Mouse (Mus musculus) WW6 (cell line): Measurements from ENCODE around the gene Ppil4.

Experiments
- DNase-seq: peaks from one replicate; pipeline ENCODE4 v3.0.0-alpha.2; 2013; ENCODE audit warnings: low read depth, low spot score

The Ppil4 gene

DNA sequence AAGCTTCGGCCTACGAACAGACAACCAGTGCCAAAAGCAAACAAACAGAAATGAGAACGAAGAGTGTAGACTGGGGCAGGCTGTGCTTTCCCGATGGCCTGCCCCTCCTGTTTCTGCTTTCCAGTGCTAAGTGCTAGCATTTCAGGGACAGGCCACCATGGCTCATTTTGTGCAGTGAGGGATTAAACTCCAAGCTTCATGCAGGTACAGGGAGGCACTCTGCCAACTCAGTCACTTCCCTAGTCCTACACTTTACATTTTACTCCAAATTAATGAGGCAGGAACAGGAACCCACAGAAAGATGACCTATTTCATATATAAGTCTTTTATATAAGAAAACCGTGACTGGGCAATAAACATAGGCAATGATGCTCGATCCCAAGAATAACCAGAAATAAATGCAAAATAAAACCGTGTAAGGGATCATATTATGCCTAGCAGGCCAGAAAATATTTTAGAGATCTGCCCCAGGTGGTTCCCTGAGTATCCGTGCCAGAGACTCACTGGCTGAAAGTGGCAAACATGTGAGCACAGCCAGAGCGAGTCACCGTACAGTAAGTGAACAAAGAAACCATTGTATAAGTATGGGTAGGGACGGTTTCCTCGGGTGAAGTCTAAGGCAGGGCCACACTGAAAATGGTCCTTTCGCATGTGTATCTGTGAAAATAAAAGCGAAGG, 68.7 kb downstream of the Ppil4 start:
- DNase-seq = no peak

DNA sequence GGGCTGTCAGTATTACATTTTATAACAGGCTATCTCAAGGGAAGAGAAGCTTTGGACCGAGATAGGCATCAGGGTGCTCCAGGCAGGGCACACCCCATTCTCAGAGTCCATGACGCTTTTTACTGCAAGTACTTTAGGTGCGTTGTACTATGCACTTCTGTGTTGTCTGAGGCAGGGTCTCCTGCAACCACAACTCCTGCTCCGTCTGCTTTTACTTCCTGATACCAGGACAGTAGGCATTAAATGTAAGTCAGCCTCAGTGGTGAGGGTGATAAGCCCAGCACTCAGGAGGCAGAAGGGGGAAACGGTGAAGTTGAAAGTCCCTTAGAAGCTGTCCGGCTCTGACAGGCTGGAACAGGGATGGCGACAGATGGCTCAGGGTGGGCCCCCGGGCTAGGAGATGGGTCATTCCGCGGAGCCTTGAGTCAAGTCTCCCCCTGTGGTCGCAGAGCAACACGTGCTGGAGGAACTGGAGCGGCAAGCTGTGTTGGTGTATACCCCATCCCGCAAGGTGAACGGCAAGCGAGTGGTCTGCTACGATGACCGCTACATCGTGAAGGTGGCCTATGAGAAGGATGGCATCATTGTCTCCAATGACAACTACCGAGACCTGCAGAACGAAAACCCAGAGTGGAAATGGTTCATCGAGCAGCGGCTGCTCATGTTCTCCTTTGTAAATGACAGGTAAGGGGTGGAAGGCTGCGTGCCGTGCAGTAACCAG, 69.4 kb downstream of the Ppil4 start:
- no peak for DNase-seq

DNA sequence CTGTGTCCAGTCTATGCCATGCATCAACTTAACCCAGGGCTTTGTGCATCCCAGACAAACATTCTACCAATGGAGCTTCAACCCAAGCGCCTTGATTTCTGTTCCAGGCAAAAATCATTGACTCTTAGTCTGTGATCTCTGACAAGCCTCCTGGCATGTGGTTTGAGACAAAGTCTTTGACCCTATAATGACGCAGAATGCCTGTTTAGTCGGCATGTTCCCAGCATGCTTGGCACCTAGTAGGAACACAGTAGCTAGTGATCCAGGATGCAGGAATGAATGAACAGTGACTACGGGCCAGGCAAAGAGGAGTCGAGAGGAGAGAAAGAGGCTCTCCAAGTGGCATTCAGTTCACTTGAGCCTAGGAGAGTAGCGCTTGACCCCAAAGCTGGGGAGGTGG, 70.7 kb downstream of the Ppil4 start:
- DNase-seq = no peak

DNA sequence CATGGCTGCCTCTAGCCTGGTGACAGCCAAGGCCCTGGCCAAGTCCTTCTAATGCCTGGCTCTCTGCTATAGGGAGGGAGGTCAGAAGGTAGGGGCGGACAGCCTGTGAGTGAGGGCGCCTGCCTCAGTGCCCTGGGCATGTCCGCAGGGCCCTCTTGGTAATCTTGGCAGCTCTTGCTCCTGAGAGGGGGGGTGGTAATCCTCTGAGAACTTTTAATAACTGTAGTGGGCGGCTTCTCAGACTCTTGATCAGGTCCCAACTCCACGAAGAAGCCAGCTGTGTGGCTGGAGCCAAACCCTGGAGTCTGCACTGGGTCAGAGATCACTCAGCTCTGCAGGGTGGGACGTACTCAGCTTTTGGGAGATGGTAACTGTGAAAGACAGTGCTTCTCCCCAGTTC, 71.5 kb downstream of the Ppil4 start:
- DNase-seq = no peak

DNA sequence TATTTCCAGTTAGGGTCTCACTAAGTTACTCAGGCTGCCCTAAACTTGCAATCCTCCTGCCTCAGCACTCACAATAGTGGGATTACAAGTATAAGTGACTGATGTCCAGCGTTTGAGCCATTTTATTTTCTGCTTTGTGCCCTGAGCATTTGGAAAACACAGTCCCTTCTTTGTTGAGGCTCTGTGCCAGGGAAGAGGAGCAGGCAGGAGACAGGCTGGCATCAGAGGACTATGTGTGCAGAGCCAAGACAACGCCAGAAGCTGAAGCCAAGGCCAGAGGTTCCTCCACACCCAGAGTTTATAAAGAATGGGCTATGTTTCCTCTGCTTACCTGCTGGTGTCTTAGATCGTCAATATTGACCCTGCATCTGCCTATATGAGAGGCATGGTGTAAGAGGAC, 72.1 kb downstream of the Ppil4 start:
- DNase-seq = no peak

DNA sequence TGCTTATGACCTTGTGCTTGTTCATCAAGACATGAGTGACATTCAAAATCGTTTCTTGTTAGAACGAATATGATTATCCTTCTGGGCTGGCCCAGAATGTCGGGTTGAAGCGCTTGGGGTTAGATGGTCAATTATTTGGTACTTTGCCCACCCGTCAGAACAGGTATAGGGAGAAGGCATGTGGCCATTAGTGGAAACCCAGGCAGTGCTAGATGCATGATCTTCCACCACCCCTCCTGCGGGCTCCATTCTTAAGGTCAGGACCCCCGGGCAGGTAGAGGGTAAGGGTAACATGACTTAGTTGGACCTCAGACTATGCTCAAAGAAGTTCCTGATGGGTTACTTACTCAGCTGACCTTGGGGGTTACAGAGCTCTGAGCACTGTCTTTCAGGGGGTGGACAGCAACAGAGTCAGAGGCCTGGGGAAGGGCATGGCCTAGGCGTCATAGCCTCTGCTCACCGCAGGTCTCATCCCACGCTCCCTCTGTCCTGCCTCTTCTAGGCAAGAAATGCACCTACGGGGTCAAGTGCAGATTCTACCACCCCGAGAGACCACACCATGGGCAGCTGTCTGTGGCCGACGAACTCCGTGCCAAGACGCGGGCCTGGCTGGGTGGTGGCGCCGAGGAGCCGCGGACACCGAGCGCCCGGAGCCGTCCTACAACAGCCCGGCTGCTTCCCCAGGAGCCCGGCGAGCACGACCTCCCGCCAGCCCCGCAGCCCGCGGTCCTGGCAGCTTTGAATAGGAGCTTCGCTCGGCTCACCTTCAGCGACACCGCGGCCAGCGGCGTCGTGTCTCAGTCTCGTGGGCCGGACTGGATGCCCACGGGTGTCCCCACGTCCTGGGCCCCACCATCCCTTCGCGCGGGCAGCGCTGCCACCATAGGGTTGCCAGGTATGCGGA, 74.3 kb downstream of the Ppil4 start:
- DNase-seq = no peak

DNA sequence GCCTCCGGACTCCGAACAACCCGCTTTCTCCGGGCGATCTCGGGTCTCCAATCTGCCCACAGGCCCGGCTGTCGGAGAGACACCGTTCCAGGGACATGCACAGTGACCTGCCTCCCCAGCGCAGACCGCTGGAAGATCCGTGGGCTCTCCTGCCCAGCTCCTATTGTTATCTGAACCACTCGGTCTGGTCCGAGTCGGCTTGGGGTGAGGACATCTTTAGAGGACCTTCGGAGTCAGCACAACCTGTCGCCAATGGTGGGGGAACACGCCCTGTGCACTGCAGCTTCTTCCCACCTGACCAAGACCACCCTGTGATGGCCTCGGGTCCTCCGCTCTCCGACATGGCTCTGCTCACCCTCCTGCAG, 75.0 kb downstream of the Ppil4 start:
- no peak for DNase-seq

DNA sequence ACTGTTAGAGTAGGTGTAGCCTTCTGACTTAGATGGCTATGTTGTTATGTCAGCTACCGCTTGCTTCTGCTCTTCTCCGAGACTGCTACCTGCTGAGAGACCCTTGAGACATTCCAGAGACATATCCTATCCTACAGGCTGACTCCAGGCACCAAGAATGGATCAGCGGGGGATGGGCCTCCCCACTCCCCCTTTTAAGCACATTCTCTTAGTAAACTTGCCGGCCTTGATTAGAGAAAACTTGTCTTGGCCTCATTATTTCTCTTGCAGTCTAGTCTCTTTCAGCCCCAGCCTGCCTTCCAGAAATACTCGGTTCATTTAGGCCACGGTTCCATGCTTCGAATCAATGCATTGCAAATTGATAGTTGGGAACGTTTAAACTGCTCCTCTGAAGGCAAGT, 77.1 kb downstream of the Ppil4 start:
- no peak for DNase-seq

DNA sequence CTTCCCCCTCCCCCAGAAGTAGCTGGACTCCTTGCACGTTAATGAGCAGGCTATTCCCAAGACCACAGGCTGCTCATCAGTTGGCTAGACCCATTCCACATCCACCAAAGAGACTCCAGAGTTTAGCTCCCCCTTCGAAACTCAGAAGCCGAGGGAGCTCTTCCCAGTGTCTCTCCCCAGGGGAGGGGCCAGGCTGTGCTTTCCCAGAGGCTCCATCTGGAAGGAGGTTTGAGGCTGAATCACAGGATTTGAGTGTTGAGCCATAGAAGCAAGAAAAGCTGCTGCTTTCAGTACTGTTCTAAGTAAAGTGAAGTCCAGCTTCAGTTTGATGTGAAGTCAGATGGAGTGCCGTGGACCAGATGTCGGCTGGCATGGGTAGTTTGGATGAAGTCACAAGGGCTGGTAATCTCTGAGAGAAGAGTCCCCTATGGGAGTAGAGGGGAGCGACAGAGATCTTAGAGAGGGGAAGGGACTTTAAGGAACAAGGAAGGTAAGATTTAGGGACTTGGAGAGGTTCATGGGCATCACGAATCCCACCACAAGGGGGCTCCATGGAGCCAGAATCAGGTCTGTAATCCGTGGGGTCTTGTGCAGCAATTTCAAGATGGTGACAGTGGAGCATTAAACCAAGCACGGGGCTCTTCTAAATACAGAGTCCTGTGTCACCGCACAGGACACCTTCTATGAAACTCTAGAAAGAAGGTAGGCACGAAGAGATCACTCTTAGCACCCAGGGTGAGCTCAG, 78.1 kb downstream of the Ppil4 start:
- DNase-seq = peak; percentile 34

DNA sequence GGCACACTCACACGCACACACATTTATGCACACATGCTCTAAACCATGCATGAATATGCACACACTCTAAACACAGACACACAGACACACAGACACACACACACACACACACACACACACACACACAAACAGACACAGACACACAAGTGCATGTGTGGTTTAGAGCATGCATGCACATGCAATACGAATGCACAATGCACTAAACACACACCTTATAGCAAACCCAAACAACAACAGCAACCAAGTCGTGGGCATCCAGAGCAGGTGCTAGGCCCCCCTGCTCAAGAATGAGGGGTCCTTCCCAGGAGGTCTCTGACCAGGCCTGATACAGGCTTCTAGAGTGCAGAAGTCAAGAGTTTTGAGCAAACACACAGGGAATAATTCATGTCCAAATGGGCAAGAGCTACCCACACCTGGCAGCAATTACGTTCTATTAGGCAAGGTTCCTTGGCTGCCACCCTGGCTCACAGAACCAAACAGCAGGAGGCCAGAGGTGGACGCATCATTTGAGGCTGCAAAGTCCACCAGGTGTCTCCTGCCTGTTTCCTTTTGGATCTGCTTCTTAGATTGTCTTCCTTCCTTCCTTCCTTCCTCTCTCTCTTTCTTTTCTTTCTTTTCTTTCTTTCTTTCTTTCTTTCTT, 78.8 kb downstream of the Ppil4 start:
- DNase-seq = no peak
